Mouse (Mus musculus): ENCODE data around the gene Tpm3.

DNA sequence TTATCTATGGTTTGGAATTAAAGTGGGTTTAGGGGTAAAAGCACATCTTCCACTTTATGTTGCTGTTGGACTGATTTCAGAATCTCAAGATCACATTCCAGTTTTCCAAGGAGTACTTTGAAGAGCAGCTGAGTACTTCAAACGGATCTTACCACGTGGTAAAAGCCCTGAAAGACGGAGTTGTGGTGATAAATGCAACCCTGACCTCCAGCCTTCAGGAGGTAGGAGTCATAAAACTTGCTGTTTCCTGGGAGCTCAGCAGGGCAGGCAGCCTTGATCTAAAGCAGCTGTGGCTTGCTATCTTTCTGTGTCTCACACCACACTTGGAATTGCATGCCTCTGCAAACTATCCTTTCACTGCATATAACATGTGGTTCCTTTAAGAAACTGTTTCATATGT lies 62.0 kb downstream of the Tpm3 start:
- TF ChIP-seq GATA1 (IDR thresholded peaks at IDR 0.05; ENCODE audit: borderline replicate concordance, low read length) (no peak), FLI1 (IDR thresholded peaks at IDR 0.05; ENCODE audit: low read length) (no peak)

Measured in megakaryocyte, embryonic 14.5 days (primary cell).